Mouse (Mus musculus): ENCODE measurements around the gene Bckdhb. TPM values are rescaled to one million over a fixed set of nuclear protein-coding genes. Genes with fewer than 3 reads are reported as not detected.

The Bckdhb gene
- polyA plus RNA-seq, 1 experiment from 2014 or later = 62.1 TPM

DNA sequence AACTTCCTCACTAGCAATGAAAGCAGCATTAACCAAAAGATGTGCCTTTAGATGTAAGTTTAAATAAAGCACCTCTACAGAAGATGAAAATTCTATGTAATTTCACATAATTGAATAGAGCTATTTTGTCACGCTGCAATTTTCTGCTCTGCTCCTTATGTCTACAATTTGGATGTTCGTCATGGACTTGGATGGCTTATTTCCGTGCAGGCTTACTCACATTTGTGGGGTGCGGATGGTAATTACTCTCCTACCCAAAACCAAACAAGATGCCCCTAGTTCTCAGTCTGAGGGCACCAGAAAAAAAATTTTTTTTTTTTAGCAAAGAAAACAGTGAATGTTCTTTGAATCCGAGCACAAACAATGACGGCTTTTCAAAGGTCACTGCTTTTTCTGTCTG, 212.2 kb downstream of the Bckdhb start:
- H3K4me2 ChIP-seq = no peak overlapping the region
- H3K9me3 ChIP-seq = no peaks in the 10 kb centered on the region
- H3K9ac ChIP-seq (replicated peaks) = no peak overlapping the region
- H3K4me3 ChIP-seq (replicated peaks) = no peak overlapping the region
- no peak overlapping the region for H3K27ac ChIP-seq
- H3K27me3 ChIP-seq = no peaks in the 10 kb centered on the region
- WGBS = 93% methylated on average over 6 of the region's 6 CpGs
- H3K4me1 ChIP-seq (replicated peaks) = peaks cover 6% of the 10 kb centered on the region; the same call in 1 of the 2 replicates
- no peaks in the 10 kb centered on the region for H3K36me3 ChIP-seq
- no peak for ATAC-seq (ENCODE audit: insufficient number of reproducible peaks, insufficient read depth, low FRiP score, low TSS enrichment, low read depth)

DNA sequence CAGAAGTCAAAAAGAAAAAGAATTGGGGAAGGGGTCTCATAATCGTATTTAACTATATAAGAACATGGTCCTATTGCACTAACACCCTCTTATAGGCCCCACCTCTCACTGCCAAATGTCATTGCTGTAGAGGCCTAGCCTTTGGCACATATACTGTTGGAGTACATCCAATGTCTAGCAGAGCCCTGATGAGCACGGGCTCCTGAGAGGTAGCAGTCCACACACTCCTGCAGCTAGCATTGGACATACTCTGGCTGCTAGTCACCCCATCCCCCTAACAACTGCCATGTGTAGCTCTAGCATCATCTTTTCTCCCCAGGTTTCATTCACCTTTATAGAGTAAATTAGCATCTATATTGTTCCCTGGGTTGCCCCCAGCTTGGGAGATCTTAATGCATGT, 223.2 kb downstream of the Bckdhb start:
- H3K9me3 ChIP-seq = no peaks in the 10 kb centered on the region
- H3K27ac ChIP-seq = no peak overlapping the region
- no peaks in the 10 kb centered on the region for H3K4me1 ChIP-seq (replicated peaks)
- no peaks in the 10 kb centered on the region for H3K27me3 ChIP-seq
- WGBS = 85% methylated on average over 2 of the region's 2 CpGs
- ATAC-seq (ENCODE audit: insufficient number of reproducible peaks, insufficient read depth, low FRiP score, low TSS enrichment, low read depth) = peak; percentile 56; the same call in 1 of the 2 replicates
- H3K4me3 ChIP-seq (replicated peaks) = no peak overlapping the region
- no peak overlapping the region for H3K4me2 ChIP-seq
- no peaks in the 10 kb centered on the region for H3K36me3 ChIP-seq
- H3K9ac ChIP-seq (replicated peaks) = no peak overlapping the region

Other genes with a start within 250 kb of the Bckdhb start
- gene Elovl4, start 118.9 kb upstream of the Bckdhb start, polyA plus RNA-seq (2016; fragmentation: Nextera tagmentation; extraction: Ambion mirVana) = 20.1 and 21.0 TPM in 2 replicates
- 44.0 and 45.0 TPM in 2 replicates for gene Ttk, start 90.5 kb upstream of the Bckdhb start, polyA plus RNA-seq (2016; fragmentation: Nextera tagmentation; extraction: Ambion mirVana)